Mouse (Mus musculus) cerebellum, adult 2 months (tissue): ENCODE results near the gene Stx1b.

Source experiments
- CTCF ChIP-seq: fragments of 200-500 bp; IDR thresholded peaks from 2 replicates; pipeline ENCODE4 v1.5.1; 2011; ENCODE audit warnings: low read depth, mild to moderate bottlenecking, control low read depth, low read length, moderate library complexity, borderline replicate concordance; ENCODE audit not compliant: insufficient read depth
- POLR2A ChIP-seq: fragments of 200-500 bp; IDR thresholded peaks from 2 replicates; pipeline ENCODE4 v1.6.1; 2011; ENCODE audit warnings: low read length, control low read depth, borderline replicate concordance; ENCODE audit not compliant: insufficient read depth

DNA sequence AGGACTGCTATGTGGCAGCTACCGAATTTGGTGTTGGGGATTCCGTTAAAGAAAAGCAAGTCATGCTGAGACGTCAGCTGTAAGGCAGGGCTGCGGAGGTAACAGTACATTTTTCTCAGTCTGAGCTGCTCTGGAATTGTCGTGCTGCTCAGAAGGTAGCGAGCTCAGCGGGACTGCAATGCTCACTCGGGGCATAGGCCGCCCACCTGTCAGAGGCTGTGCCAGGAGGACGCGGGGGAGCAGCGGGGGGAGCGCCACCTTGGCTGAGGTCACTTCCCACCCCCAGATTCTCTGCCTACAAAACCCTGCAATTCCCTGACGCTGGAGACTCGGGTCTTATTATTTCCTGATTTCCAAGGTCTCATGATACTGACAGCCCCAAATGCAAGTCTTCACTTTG, 16.5 kb upstream of the Stx1b start:
- TF ChIP-seq CTCF (no peak), POLR2A (no peak)
